ENCODE assay signal across 8 mouse cellular contexts in the genomic region with DNA sequence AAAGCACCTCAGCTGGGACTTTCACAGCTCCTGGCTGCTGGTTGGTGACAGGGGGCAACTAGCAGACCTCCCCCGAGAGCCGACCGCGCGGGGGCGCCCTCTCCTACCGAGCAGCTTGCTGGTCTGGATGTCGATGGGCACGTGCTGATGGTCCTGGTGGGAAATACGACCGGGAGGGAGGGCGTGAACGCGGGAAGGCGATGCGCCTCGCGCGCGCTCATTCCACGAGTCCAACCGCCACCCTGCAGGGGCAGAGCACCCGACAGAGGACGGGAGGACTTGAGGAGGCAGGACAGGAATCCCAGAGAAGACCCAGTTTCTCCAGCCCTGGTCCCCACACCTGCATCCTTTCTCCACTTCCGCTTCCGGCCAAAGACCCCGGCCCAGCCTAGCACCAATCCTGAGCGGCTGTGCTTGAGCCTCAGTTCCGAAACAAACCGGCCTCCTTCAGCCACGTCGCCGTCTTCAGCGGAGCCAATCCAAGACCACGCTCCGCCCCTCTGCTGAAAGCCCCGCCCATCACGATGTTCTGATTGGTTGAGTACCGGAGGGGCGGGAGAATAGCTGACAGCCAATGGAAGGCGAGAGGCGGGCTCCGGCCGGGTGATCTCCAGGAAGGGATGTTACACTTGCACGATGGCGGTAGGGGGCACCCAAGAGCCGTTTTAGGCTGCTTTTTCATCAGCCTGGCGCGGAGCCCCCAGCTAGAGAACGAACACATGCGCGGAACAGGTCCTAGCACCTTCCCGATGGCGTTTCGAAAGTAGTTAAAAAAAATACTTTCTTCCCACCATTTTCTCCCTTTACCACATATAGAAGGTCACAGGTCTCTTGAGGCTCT. TPM values are rescaled to one million over a fixed set of nuclear protein-coding genes. Genes with fewer than 3 reads are reported as not detected.
A peak's percentile ranks its signal among the peaks of the same experiment; 100 is the strongest.
DNase-seq lines count a peak whose midpoint lies in the region; ATAC-seq lines count a peak whose summit lies in the region.

A gene (minus strand): TSS at position 453 of the 841 bp plus-strand sequence.

- peaks cover 12% of the 10 kb centered on the region for H3K4me1 ChIP-seq in hindbrain, embryonic 15.5 days (replicated peaks)

- H3K9me3 ChIP-seq in hindbrain, embryonic 15.5 days: no peaks in the 10 kb centered on the region

- H3K27me3 ChIP-seq in hindbrain, embryonic 15.5 days: no peaks in the 10 kb centered on the region

- H3K36me3 ChIP-seq in hindbrain, embryonic 15.5 days: peaks cover 9% of the 10 kb centered on the region; the same call in 1 of the 2 replicates

- peak within 1 kb of the TSS; percentile 64 for H3K9ac ChIP-seq in hindbrain, embryonic 15.5 days

- H3K4me3 ChIP-seq in hindbrain, embryonic 15.5 days: peak within 1 kb of the TSS; percentile 71

- peak; percentile 99 for DNase-seq in T-cell, adult 2 months (ENCODE audit: low spot score)
- DNase-seq in cerebellum, postnatal 36 days: peak; percentile 99
- DNase-seq in frontal cortex, postnatal 36 days (ENCODE audit: low spot score in 2 of 2): peak; percentile 98 to 99
- peak; percentile 98 for DNase-seq in left cerebral cortex, adult 11 months (ENCODE audit: low spot score)
- peak; percentile 99 to 100 for DNase-seq in lung, postnatal 4 days
- peak; percentile 99 for DNase-seq in retina, postnatal 7 days (ENCODE audit: low read depth, low spot score)
- DNase-seq in urinary bladder, adult 2 months (ENCODE audit: low spot score): peak; percentile 91

- peak within 1 kb of the TSS; percentile 94 for H3K4me2 ChIP-seq in hindbrain, embryonic 15.5 days

- ATAC-seq in hindbrain, embryonic 15.5 days (ENCODE audit: low FRiP score, low read depth): peak; percentile 99

- WGBS in hindbrain, embryonic 15.5 days: under 1% methylated on average over 54 of the region's 55 CpGs

- H3K27ac ChIP-seq in hindbrain, embryonic 15.5 days (replicated peaks): peak within 1 kb of the TSS; percentile 78

RNA-seq across cellular contexts. Expression of the gene that starts here (rescaled TPM):
- 81.6 and 82.8 TPM in 2 replicates for polyA plus RNA-seq in hindbrain, embryonic 15.5 days (2015; fragmentation: Nextera tagmentation; extraction: Ambion mirVana)
- 46.5 and 47.5 TPM in 2 replicates for polyA plus RNA-seq in urinary bladder, adult 2 months (2012; rRNA removed)

Comparison
In these comparisons a context has a peak if more than half of its experiments do, and no peak if none do; other contexts are left out.
1. Peak in every context shown above with its lines: DNase-seq, ATAC-seq, H3K4me3 ChIP-seq and H3K27ac ChIP-seq.